Mouse (Mus musculus): ENCODE data around the gene Adcy10. TPM values are rescaled to one million over a fixed set of nuclear protein-coding genes. Genes with fewer than 3 reads are reported as not detected.

Gene Adcy10
- total RNA-seq, 1 experiment, result 0.22 TPM

DNA sequence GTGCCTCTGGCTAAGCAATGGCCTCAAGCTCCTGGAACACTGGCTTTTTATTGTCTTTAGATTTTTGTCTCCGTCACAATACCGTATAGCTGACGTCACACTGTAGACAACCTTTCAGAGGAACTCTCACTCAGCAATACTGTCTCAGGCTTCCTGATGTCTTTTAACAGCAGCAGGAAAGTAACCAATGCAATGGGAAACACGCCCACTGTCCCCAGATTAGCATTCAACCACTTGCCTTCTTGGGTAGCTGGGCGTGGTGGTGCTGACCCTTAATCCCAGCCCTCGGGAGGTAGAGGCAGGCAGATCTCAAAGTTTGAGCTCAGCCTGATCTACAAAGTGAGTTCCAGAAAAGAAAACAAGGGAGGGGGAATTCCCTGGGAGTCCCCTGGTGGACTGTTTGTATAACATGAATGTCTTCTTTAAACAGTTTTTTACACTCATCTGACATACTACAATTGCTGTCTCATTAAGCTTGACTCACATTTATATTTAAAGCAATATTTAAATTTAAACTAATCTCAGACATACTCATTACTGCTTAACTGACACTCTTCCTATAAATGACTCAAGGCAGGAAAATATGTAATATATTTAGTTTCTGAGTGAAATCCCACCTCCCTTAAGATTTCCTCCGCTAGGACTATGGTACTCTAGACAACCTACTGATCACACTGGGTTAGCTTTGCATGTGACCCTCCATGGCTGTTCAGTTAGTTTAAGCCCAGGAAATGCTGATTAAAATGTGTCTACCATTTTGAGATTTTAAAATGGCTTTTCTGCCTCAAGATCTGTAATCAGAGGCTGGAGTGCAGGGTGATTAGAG is 124.7 kb downstream of the Adcy10 start:
- Histone ChIP-seq H3K27ac (ENCODE audit: insufficient read depth, low read depth, low read length, poor library complexity, severe bottlenecking) (no peak overlapping the region), H3K4me3 (ENCODE audit: insufficient read depth in 1 of 2, low read depth in 1 of 2, low read length in 2 of 2, poor library complexity in 1 of 2, severe bottlenecking in 1 of 2) (no peak overlapping the region), H3K36me3 (ENCODE audit: control insufficient read depth, insufficient read depth, low read length, poor library complexity, severe bottlenecking) (peaks cover 6% of the 10 kb centered on the region; the same call in 1 of the 2 replicates), H3K4me1 (ENCODE audit: control insufficient read depth in 2 of 2, insufficient read depth in 2 of 2, low read length in 2 of 2, poor library complexity in 1 of 2) (peaks cover 14 to 15% of the 10 kb centered on the region in 2 experiments), H3K9me3 (ENCODE audit: control insufficient read depth, insufficient read depth, low read depth, low read length) (no peaks in the 10 kb centered on the region), H3K9ac (ENCODE audit: insufficient read depth, low read depth, low read length, poor library complexity, severe bottlenecking) (no peak overlapping the region)
- in situ Hi-C loops (cut with MboI; ENCODE audit: low sequenced_read_pairs in 2 of 2, unreplicated experiment in 2 of 2), result no loop called here
- DNase-seq (ENCODE audit: low read depth, low spot score), result no peak
- no peak for TF ChIP-seq ZC3H11A (IDR thresholded peaks at IDR 0.05; ENCODE audit: borderline replicate concordance, low read depth, low read length)
- TF ChIP-seq CHD2 (IDR thresholded peaks at IDR 0.05; ENCODE audit: low read depth, low read length), result no peak

DNA sequence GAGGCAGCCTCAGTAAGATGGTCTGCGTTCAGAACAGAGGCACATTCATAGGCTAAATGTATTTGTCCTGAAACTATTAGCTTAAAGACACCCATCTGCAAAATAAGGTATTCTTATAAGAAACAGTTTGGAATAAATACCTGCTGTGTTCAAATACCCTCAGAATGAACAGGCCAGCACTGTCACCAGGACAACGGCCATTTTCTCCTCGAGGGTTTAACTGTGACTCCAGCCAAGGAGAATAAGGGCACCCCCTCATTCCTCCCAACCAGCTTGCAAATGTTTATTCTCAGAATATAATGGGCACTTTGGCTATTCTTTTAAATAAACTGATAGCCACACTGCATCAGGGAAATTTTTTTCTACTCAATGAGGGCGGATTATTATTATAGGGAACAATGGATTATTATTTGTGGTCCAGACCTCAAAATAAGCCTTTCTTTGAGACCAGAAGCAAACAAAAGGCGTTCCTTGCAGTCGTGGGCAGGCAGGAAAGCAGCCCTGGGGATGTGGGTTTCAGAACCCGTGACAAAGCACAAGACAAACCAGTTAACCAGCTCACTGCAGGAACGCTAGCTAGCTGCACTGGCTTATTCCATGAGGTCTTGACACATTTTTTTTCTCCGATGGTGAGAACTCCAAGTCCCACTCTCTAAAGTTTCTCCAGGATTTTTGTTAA is 125.5 kb downstream of the Adcy10 start:
- no peak for TF ChIP-seq CHD2 (IDR thresholded peaks at IDR 0.05; ENCODE audit: low read depth, low read length)
- no peak for TF ChIP-seq MAFK (IDR thresholded peaks at IDR 0.05; ENCODE audit: insufficient read depth, low read depth, low read length)
- no peak for TF ChIP-seq ZNF384 (IDR thresholded peaks at IDR 0.05; ENCODE audit: low read depth, low read length)
- no peak for TF ChIP-seq ZC3H11A (IDR thresholded peaks at IDR 0.05; ENCODE audit: borderline replicate concordance, low read depth, low read length)
- no peak for TF ChIP-seq HCFC1 (IDR thresholded peaks at IDR 0.05; ENCODE audit: borderline replicate concordance, insufficient read depth, low read length)
- Histone ChIP-seq H3K4me1 (ENCODE audit: control insufficient read depth in 2 of 2, insufficient read depth in 2 of 2, low read length in 2 of 2, poor library complexity in 1 of 2) (peaks cover 18% of the 10 kb centered on the region in 2 experiments), H3K27ac (ENCODE audit: insufficient read depth, low read depth, low read length, poor library complexity, severe bottlenecking) (no peak overlapping the region), H3K9ac (ENCODE audit: insufficient read depth, low read depth, low read length, poor library complexity, severe bottlenecking) (no peak overlapping the region), H3K4me3 (ENCODE audit: insufficient read depth in 1 of 2, low read depth in 1 of 2, low read length in 2 of 2, poor library complexity in 1 of 2, severe bottlenecking in 1 of 2) (no peak overlapping the region), H3K36me3 (ENCODE audit: control insufficient read depth, insufficient read depth, low read length, poor library complexity, severe bottlenecking) (peaks cover 7% of the 10 kb centered on the region; the same call in 1 of the 2 replicates), H3K9me3 (ENCODE audit: control insufficient read depth, insufficient read depth, low read depth, low read length) (no peaks in the 10 kb centered on the region)
- in situ Hi-C loops (cut with MboI; ENCODE audit: low sequenced_read_pairs in 2 of 2, unreplicated experiment in 2 of 2), result no loop called here
- DNase-seq (ENCODE audit: low read depth, low spot score), result no peak

DNA sequence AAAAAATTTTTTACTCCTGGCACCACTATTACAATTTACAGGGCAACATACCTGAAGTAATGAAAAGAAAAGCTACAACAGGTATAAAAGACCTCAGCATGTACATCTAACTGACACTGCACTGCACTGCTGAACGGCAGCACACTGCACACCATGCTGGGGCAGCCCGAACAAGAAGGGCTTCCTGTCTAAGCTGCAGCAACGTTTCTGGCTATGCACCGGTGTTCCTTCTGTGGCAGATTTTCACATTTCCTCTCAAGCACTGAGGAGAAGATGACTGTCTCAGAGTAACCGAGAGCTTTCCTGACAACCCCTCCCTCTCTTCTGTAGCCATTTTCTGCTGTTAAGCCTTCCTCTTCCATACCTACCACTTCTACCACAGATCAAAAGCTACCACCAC is 127.7 kb downstream of the Adcy10 start:
- Histone ChIP-seq H3K4me1 (ENCODE audit: control insufficient read depth in 2 of 2, insufficient read depth in 2 of 2, low read length in 2 of 2, poor library complexity in 1 of 2) (peaks cover 18 to 26% of the 10 kb centered on the region in 2 experiments), H3K9me3 (ENCODE audit: control insufficient read depth, insufficient read depth, low read depth, low read length) (no peaks in the 10 kb centered on the region), H3K36me3 (ENCODE audit: control insufficient read depth, insufficient read depth, low read length, poor library complexity, severe bottlenecking) (peaks cover 5% of the 10 kb centered on the region; the same call in 1 of the 2 replicates), H3K4me3 (ENCODE audit: insufficient read depth in 1 of 2, low read depth in 1 of 2, low read length in 2 of 2, poor library complexity in 1 of 2, severe bottlenecking in 1 of 2) (no peak overlapping the region), H3K27ac (ENCODE audit: insufficient read depth, low read depth, low read length, poor library complexity, severe bottlenecking) (no peak overlapping the region), H3K9ac (ENCODE audit: insufficient read depth, low read depth, low read length, poor library complexity, severe bottlenecking) (no peak overlapping the region)
- in situ Hi-C loops (cut with MboI; ENCODE audit: low sequenced_read_pairs in 2 of 2, unreplicated experiment in 2 of 2), result no loop called here
- DNase-seq (ENCODE audit: low read depth, low spot score), result no peak
- TF ChIP-seq ZC3H11A (IDR thresholded peaks at IDR 0.05; ENCODE audit: borderline replicate concordance, low read depth, low read length) (no peak), MAFK (IDR thresholded peaks at IDR 0.05; ENCODE audit: insufficient read depth, low read depth, low read length) (no peak), ZNF384 (IDR thresholded peaks at IDR 0.05; ENCODE audit: low read depth, low read length) (no peak)

DNA sequence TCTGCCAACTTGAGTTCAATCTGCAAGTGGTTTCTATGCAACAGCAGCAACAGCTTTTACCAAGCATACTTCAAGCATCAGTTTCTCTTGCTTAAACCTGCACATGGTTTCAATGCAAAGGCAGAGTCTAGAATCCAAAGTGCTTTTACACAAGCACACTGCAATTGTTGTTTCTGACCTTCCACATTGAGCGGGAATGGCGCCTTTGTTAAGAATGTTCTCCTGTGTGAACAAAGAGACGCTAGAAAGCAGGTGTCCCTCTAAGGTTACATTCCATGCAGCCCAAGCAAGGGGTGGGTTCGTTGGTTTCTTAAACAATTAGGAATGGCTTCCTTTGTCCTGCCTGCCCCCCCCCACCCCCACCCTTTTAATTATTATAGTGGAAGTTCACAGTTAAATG is 128.9 kb downstream of the Adcy10 start:
- Histone ChIP-seq H3K27ac (ENCODE audit: insufficient read depth, low read depth, low read length, poor library complexity, severe bottlenecking) (no peak overlapping the region), H3K9ac (ENCODE audit: insufficient read depth, low read depth, low read length, poor library complexity, severe bottlenecking) (no peak overlapping the region), H3K9me3 (ENCODE audit: control insufficient read depth, insufficient read depth, low read depth, low read length) (no peaks in the 10 kb centered on the region), H3K36me3 (ENCODE audit: control insufficient read depth, insufficient read depth, low read length, poor library complexity, severe bottlenecking) (peaks cover 3% of the 10 kb centered on the region; the same call in 1 of the 2 replicates), H3K4me1 (ENCODE audit: control insufficient read depth in 2 of 2, insufficient read depth in 2 of 2, low read length in 2 of 2, poor library complexity in 1 of 2) (peaks cover 20 to 34% of the 10 kb centered on the region in 2 experiments), H3K4me3 (ENCODE audit: insufficient read depth in 1 of 2, low read depth in 1 of 2, low read length in 2 of 2, poor library complexity in 1 of 2, severe bottlenecking in 1 of 2) (no peak overlapping the region)
- no peak for DNase-seq (ENCODE audit: low read depth, low spot score)
- TF ChIP-seq MAFK (IDR thresholded peaks at IDR 0.05; ENCODE audit: insufficient read depth, low read depth, low read length), result no peak
- TF ChIP-seq ZNF384 (IDR thresholded peaks at IDR 0.05; ENCODE audit: low read depth, low read length), result no peak
- no peak for TF ChIP-seq ZC3H11A (IDR thresholded peaks at IDR 0.05; ENCODE audit: borderline replicate concordance, low read depth, low read length)
- TF ChIP-seq HCFC1 (IDR thresholded peaks at IDR 0.05; ENCODE audit: borderline replicate concordance, insufficient read depth, low read length), result no peak
- TF ChIP-seq CHD2 (IDR thresholded peaks at IDR 0.05; ENCODE audit: low read depth, low read length), result no peak
- in situ Hi-C loops (cut with MboI; ENCODE audit: low sequenced_read_pairs in 2 of 2, unreplicated experiment in 2 of 2), result no loop called here
